Mouse (Mus musculus): Measurements from ENCODE around the gene Gm26620.
A peak's percentile ranks its signal among the peaks of the same experiment; 100 is the strongest.

The Gm26620 gene

GRCm38 (mm10) chr1:170911907-170912660 lies 27.2 kb downstream of the Gm26620 start:
- no peak for DNase-seq (ENCODE audit: low spot score in 2 of 2)

GRCm38 (mm10) chr1:170912891-170913615 lies 28.2 kb downstream of the Gm26620 start, which contains the start of gene Fcrlb:
Gene Fcrlb (minus strand): TSS chr1:170912941.
- DNase-seq (ENCODE audit: low spot score in 2 of 2): no peak

GRCm38 (mm10) chr1:170915657-170916056 lies 30.8 kb downstream of the Gm26620 start:
- no peak for DNase-seq (ENCODE audit: low spot score in 2 of 2)

GRCm38 (mm10) chr1:170919308-170919707 lies 34.4 kb downstream of the Gm26620 start:
- DNase-seq (ENCODE audit: low spot score in 2 of 2): no peak

- DNase-seq (ENCODE audit: low spot score in 2 of 2): peak in 1 of 2 experiments; percentile 41
Measured at GRCm38 (mm10) chr1:170924485-170924884, 39.6 kb downstream of the Gm26620 start.

GRCm38 (mm10) chr1:170926941-170927340 lies 42.1 kb downstream of the Gm26620 start:
- DNase-seq (ENCODE audit: low spot score in 2 of 2): no peak

GRCm38 (mm10) chr1:170927378-170927777 lies 42.5 kb downstream of the Gm26620 start, which contains the start of gene Fcrla:
Gene Fcrla (minus strand): TSS chr1:170927583.
- no peak for DNase-seq (ENCODE audit: low spot score in 2 of 2)

- peak in 1 of 2 experiments; percentile 55 for DNase-seq (ENCODE audit: low spot score in 2 of 2)
Measured at GRCm38 (mm10) chr1:170928467-170928866, 43.6 kb downstream of the Gm26620 start.

GRCm38 (mm10) chr1:170929245-170929644 lies 44.4 kb downstream of the Gm26620 start:
- no peak for DNase-seq (ENCODE audit: low spot score in 2 of 2)

GRCm38 (mm10) chr1:170932043-170932442 lies 47.2 kb downstream of the Gm26620 start:
- DNase-seq (ENCODE audit: low spot score in 2 of 2): no peak

- DNase-seq (ENCODE audit: low spot score in 2 of 2): no peak
Measured at GRCm38 (mm10) chr1:170933386-170933920, 48.6 kb downstream of the Gm26620 start.

- no peak for DNase-seq (ENCODE audit: low spot score in 2 of 2)
Measured at GRCm38 (mm10) chr1:170933940-170934339, 49.1 kb downstream of the Gm26620 start.

- DNase-seq (ENCODE audit: low spot score in 2 of 2): no peak
Measured at GRCm38 (mm10) chr1:170934383-170934782, 49.5 kb downstream of the Gm26620 start.
